Mouse (Mus musculus) heart, adult 2 months (tissue): ENCODE data around the gene Aldh3b3. TPM values are rescaled to one million over a fixed set of nuclear protein-coding genes. Genes with fewer than 3 reads are reported as not detected.

Experiments used
- DNase-seq, 2 experiments: peaks; one replicate each; pipeline ENCODE4 v3.0.0; 2021
- H3K27ac ChIP-seq: fragments of 200-600 bp; 2 replicates; pipeline ENCODE4 v1.8.1; 2022
- H3K27me3 ChIP-seq: fragments of 200-500 bp; 2 replicates; pipeline ENCODE4 v1.6.1; 2012; ENCODE audit warnings: mild to moderate bottlenecking, low read length, inconsistent platforms, mixed read lengths; ENCODE audit not compliant: control insufficient read depth, insufficient read depth
- H3K36me3 ChIP-seq: fragments of 200-500 bp; 2 replicates; pipeline ENCODE4 v1.6.1; 2012; ENCODE audit warnings: low read length, inconsistent platforms; ENCODE audit not compliant: control insufficient read depth, insufficient read depth
- H3K4me1 ChIP-seq: fragments of 200-500 bp; 2 replicates; pipeline ENCODE4 v1.6.1; 2011; ENCODE audit warnings: low read length; ENCODE audit not compliant: control insufficient read depth, insufficient read depth
- H3K4me3 ChIP-seq: fragments of 200-600 bp; 2 replicates; pipeline ENCODE4 v1.8.1; 2022
- H3K79me2 ChIP-seq: fragments of 200-500 bp; replicated peaks from 2 replicates; pipeline ENCODE4 v1.6.1; 2012; ENCODE audit warnings: mild to moderate bottlenecking, inconsistent platforms, low read length, moderate library complexity, mixed read lengths; ENCODE audit not compliant: control insufficient read depth, insufficient read depth
- H3K9ac ChIP-seq: fragments of 200-500 bp; 2 replicates; pipeline ENCODE4 v1.6.1; 2012; ENCODE audit warnings: low read depth, mild to moderate bottlenecking, control low read depth, inconsistent platforms, low read length, mixed read lengths
- CTCF ChIP-seq: fragments of 200-600 bp; IDR thresholded peaks from 2 replicates; pipeline ENCODE4 v1.8.1; 2022; ENCODE audit warnings: antibody characterized with exemption, mild to moderate bottlenecking, moderate library complexity
- EP300 ChIP-seq: fragments of 200-500 bp; IDR thresholded peaks from 2 replicates; pipeline ENCODE4 v1.6.1; 2011; ENCODE audit warnings: low read depth, low read length, control low read depth; ENCODE audit not compliant: insufficient read depth
- POLR2A ChIP-seq: fragments of 200-500 bp; IDR thresholded peaks from 2 replicates; pipeline ENCODE4 v1.6.1; 2011; ENCODE audit warnings: mild to moderate bottlenecking, low read depth, low read length, control low read depth; ENCODE audit not compliant: insufficient read depth
- WGBS: fragments of 180-500 bp; shearing (Covaris S2); methylation state at CpG from one replicate; pipeline ENCODE4 v1.1.7; 2018; 5-methylcytosine and 5-hydroxymethylcytosine counted together
- intact Hi-C: fragments of 180-260 bp; cut with DNase I; formaldehyde crosslinking; loops from one replicate; pipeline ENCODE4 v1.15.1; 2025
- polyA plus RNA-seq: library from polyadenylated mRNA; depleted of rRNA; stranded (reverse); fragments of >200 nt; gene quantifications from 2 replicates; pipeline ENCODE4 v1.2.3, GENCODE M21; 2012
- total RNA-seq, 2 experiments: library from RNA; stranded (reverse); gene quantifications; 2 replicates each; pipeline ENCODE4 v1.2.3; 2021

Aldh3b3 gene
- total and polyA plus RNA-seq, 3 experiments = 0.39 to 2.8 (median 0.61) TPM

DNA sequence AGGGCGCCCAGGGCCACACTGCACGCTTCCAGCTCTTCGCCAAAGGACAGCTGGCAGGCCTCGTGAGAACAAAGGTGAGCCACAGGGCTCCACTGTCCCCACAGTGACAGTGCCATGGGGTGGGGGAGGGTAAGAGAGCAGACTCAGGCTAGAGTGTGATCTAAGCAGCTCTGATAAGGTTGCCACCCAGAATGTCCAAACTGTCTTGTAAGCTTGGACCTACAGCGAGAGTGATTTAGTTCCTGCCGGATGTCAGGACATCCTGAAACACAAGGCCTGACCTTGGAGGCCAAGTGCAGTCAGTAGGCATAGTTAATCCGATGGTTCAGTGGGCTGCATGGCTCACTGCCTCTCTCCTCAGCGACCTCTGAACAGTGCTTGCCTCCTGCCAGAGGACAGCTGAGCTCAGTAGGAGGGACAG is 26.8 kb downstream of the Aldh3b3 start:
- peak overlapping the region; percentile 70 for H3K27ac ChIP-seq
- H3K4me3 ChIP-seq = no peak overlapping the region
- peak; percentile 61 to 70 for DNase-seq
- peaks cover 26% of the 10 kb centered on the region for H3K4me1 ChIP-seq
- H3K79me2 ChIP-seq = no peaks in the 10 kb centered on the region
- H3K36me3 ChIP-seq = peaks cover 3% of the 10 kb centered on the region; the same call in 1 of the 2 replicates
- H3K9ac ChIP-seq = peak overlapping the region; percentile 17; the same call in 1 of the 2 replicates
- peak; percentile 90 for TF ChIP-seq EP300
- TF ChIP-seq CTCF = no peak
- TF ChIP-seq POLR2A = peak; percentile 46
- no peaks in the 10 kb centered on the region for H3K27me3 ChIP-seq
- intact Hi-C loops = loop anchor here (10.0 kb wide), 1 partner anchor 380 kb away; no protein-coding TSS in a partner anchor
- WGBS = 16% methylated on average over 8 of the region's 8 CpGs

DNA sequence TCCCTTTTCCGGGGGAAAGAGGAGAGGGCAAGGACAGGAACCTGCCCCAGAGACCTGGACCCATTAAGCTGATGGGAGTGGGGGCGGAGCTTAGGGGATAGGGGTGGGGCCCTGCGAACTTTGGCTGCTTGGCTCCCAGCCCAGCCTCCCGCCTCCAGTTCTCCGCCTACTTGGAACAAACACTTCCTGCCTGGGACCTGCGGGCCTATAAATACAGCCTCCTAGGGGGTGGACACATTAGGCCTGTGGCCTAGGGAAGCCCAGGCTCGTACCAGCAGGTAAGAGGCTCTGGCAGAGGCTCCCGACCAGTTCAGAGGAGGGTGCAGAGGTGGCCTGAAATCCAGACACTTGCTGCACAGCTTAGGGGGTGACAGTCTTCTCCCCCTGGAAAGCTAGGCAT is 27.9 kb downstream of the Aldh3b3 start, which contains the start of gene Acy3:
Gene Acy3 (plus strand): TSS at position 237 of the 400 bp plus-strand sequence.
- intact Hi-C loops = loop anchor here (10.0 kb wide), 1 partner anchor 382 kb away; no protein-coding TSS in a partner anchor

DNA sequence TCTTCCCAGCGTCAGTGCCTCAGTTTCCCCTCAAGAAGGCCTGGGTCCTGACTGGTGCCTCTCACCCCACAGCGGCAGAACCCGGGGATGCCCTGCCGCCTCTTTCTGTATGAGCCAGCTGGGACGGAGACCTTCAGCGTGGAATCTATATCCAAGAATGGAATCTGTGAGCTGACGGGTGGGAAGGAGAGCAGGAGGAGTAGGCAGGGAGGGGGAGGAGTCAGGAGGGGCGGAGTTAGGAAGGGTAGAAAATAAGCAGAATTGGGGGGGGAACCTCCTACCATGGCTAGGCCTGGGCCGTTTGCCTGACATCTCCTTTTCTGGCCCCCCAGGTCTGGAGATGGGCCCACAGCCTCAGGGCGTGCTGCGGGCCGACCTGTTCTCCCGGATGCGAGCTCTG is 29.6 kb downstream of the Aldh3b3 start:
- Histone ChIP-seq H3K9ac (no peak overlapping the region), H3K27me3 (no peaks in the 10 kb centered on the region), H3K4me1 (peaks cover 26% of the 10 kb centered on the region), H3K4me3 (no peak overlapping the region), H3K36me3 (peaks cover 3% of the 10 kb centered on the region; the same call in 1 of the 2 replicates), H3K27ac (no peak overlapping the region), H3K79me2 (no peaks in the 10 kb centered on the region)
- TF ChIP-seq POLR2A (no peak), EP300 (no peak), CTCF (no peak)
- no peak for DNase-seq
- intact Hi-C loops = loop anchor here (10.0 kb wide), 1 partner anchor 383 kb away; no protein-coding TSS in a partner anchor
- 87% methylated on average over 14 of the region's 14 CpGs for WGBS

More for the DNA sequence above, 27.9 kb downstream of the Aldh3b3 start, which contains the start of gene Acy3:
- TF ChIP-seq EP300 (peak; percentile 49; the same call in 1 of the 2 replicates), POLR2A (peak; percentile 98), CTCF (no peak)
- peaks cover 26% of the 10 kb centered on the region for H3K4me1 ChIP-seq
- 8% methylated on average over 8 of the region's 8 CpGs for WGBS
- H3K36me3 ChIP-seq = peaks cover 3% of the 10 kb centered on the region; the same call in 1 of the 2 replicates
- peak within 1 kb of the TSS; percentile 24; the same call in 1 of the 2 replicates for H3K4me3 ChIP-seq
- peak within 1 kb of the TSS; percentile 51 for H3K9ac ChIP-seq
- H3K79me2 ChIP-seq = no peaks in the 10 kb centered on the region
- H3K27me3 ChIP-seq = no peaks in the 10 kb centered on the region
- DNase-seq = peak; percentile 90 to 91
- H3K27ac ChIP-seq = peak within 1 kb of the TSS; percentile 70

DNA sequence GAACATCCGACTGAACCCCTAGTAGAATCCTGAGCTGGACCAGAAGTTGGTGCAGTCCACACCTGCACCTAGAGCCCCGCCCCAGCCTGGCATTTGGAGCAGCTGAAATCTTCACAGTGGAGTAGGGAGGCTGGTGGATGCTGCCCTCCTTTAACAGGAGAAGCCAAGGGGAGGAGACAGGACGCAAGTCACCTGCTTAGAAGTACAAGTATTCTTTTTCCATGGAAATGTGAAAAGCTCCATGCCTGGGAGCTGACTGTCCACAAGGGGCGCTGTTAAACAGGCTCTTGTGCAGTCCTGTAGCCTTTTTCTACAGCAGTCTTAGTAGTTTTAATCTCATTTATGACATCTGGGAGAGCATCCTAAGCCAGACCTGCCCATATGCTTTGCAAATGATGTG is 30.3 kb downstream of the Aldh3b3 start:
- no peak overlapping the region for H3K4me3 ChIP-seq
- no peaks in the 10 kb centered on the region for H3K79me2 ChIP-seq
- no peaks in the 10 kb centered on the region for H3K27me3 ChIP-seq
- peaks cover 3% of the 10 kb centered on the region; the same call in 1 of the 2 replicates for H3K36me3 ChIP-seq
- WGBS = 88% methylated on average over 4 of the region's 4 CpGs
- TF ChIP-seq EP300 = no peak
- TF ChIP-seq CTCF = peak; percentile 43
- no peak overlapping the region for H3K9ac ChIP-seq
- intact Hi-C loops = loop anchor here (10.0 kb wide), 1 partner anchor 384 kb away; no protein-coding TSS in a partner anchor
- no peak for DNase-seq
- no peak overlapping the region for H3K27ac ChIP-seq
- peaks cover 26% of the 10 kb centered on the region for H3K4me1 ChIP-seq

DNA sequence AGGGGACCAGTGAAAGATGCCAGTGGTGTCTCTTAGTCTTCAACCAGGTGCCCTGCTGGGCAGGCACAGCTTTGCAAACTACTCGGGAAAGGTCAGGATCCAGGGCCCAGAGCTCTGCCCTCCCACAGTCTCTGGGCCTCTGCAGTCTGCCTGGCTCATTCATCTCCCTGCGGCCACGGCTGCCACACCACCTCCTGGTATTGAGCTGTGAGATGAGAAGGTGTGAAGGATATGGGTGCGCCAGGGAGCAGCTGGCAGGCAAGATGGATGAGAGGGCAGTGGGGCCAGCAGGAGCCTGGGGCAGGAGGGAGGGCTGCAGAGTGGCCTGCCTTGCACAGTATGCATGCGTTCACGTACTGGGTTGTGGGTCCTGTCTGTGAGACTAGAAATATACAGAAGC is 32.4 kb downstream of the Aldh3b3 start:
- Histone ChIP-seq H3K4me3 (no peak overlapping the region), H3K36me3 (peaks cover 3% of the 10 kb centered on the region; the same call in 1 of the 2 replicates), H3K27ac (no peak overlapping the region), H3K79me2 (no peaks in the 10 kb centered on the region), H3K9ac (no peak overlapping the region), H3K4me1 (peaks cover 14% of the 10 kb centered on the region), H3K27me3 (no peaks in the 10 kb centered on the region)
- intact Hi-C loops = no loop called here
- no peak for DNase-seq
- TF ChIP-seq POLR2A = no peak
- no peak for TF ChIP-seq EP300
- TF ChIP-seq CTCF = no peak
- 73% methylated on average over 6 of the region's 6 CpGs for WGBS

DNA sequence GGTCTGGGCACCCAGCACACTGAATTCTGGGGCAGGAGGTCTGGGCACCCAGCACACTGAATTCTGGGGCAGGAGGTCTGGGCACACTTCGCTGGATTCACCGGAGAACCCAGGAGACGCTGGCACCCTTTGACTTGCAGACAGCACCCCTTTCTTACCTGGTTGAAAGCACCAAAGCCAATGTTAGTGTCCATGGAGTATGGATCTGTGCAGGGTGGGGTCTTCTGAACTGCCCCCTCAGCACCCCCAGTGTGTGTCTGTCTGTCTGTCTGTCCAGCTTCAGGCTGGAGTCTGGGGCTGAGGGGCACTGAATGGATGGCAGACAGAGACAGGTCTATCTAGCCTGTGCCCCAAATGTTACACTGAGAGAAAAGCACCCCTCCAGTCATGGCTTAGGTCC is 33.1 kb downstream of the Aldh3b3 start:
- H3K36me3 ChIP-seq = peaks cover 2% of the 10 kb centered on the region; the same call in 1 of the 2 replicates
- no peak for TF ChIP-seq EP300
- TF ChIP-seq POLR2A = no peak
- no peak for TF ChIP-seq CTCF
- no peak overlapping the region for H3K27ac ChIP-seq
- H3K27me3 ChIP-seq = no peaks in the 10 kb centered on the region
- no peak overlapping the region for H3K9ac ChIP-seq
- no peak overlapping the region for H3K4me3 ChIP-seq
- no peaks in the 10 kb centered on the region for H3K79me2 ChIP-seq
- no peak for DNase-seq
- intact Hi-C loops = no loop called here
- WGBS = 95% methylated on average over 3 of the region's 3 CpGs
- peaks cover 8% of the 10 kb centered on the region for H3K4me1 ChIP-seq
